Mouse (Mus musculus): ENCODE measurements around the gene Nhs.

The Nhs gene

DNA sequence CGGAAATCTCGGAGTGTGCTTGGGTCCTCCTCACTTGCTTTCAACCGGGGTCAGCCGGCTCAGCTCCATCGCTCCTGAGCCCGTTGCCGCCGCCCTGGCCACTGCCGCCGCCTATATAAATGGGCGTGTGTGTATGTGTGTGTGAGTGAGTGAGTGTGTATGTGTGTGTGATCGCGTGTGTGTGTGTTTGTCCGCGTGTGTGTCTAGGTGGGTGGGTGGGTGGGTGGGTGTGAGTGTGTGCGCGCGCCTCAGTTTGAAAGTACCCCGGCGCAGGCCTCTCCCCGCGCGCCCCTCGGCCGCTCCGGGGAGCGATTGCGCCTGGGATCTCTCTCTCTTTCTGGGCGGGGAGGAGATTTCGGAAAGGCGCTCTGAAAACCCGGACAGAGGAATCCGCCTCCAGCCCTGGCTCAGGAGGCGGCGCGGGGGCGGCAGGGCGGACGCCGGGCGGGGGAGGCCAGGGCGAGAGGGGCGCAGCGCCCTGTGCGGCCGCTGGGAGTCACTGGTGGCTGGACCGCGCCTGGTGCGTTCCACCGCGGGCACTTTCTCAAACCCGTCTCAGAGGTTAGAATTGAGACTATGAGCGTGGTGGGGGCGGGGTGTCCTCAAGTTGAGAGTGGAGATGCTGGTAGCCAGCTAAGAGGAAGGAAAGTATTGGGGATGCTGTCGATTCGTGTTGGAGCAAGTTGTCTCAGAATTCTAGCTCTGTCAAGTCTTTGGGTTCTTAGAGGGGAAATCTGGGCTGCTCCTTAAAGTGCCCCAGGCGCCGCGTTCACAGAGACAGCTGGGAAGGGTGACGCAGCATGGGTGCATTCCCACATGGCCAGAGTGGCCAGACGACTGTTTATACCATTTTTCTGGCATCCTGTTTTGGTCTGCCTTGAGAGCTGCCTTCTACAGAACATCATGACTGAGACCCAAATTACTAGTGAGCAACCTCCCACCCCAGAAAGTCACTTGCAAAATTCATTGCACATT is at the start of gene Nhs:
TSS of gene Nhs (minus strand) at position 94 of the 975 bp plus-strand sequence.
- DNase-seq (ENCODE audit: low spot score in 2 of 2): peak; percentile 15 to 70

DNA sequence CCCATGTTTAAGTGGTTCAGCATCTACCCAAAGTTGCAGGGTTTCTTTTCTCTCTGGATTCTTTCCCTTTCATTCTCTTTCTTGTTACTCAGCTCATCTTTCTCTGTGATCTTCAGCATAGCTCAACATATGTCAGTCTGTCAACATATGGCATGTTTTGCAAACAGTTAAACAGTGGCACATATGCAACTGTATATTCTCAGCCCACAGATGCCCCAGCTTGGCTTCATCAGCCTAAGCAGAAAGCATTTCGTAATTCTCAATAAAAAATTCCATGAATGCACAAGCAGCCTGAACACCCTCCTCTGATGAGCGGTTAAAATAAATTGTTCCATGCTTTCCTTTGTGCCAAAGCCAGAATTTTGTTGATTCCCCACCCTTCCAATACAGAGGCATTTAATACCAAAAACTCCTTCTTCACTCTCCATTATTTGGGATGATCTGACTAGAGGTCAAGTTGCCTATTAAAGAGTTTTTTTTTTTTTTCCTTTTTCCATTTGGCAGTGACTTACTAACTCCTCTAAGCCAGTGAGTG is 46.9 kb upstream of the Nhs start:
- DNase-seq (ENCODE audit: low spot score in 2 of 2): no peak

DNA sequence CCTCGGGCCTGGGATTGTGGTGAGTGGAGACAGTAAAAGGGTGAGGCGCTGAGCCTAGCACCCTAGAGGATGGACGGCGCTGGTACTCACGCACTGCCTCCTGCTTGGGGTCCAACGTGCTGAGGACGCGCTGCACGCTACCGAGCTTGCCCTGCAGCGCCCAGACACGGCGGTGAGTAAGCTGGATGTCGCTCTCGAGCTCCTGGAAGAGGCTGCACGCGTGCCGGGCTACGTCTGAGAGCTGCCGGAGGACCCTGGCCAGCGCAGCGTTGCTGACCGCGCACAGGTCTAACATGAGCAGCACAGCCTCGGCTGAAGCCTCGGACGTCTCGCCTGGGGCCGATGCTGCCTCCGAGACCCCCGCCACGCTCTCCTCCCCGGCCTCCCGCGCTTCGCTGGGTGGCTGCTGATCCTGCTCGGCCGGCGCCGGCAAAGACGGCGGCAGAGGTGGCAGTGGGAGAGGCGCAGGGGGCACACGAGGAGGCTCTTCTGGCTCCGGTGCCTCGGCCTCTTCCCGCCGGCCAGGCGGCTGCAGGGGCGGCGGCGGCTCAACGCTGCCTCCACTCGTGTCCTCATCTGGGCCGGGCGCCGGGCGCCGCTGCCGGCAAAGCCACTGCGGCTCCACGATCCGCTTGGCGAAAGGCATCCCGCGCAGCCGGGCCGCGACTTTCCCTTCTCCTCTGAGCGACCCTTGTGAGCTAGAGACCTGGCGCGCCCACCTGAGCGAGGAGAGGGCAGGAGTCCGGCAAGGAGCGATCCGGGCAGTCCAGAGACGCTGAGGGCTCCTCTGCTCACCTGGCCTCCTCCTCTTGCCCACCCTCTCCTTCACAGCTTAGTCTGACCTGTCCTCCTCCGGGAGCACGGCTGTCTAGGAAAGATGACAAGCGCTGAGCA is 540 bp downstream of the Nhs start:
- DNase-seq (ENCODE audit: low spot score in 2 of 2): peak in 1 of 2 experiments; percentile 61

DNA sequence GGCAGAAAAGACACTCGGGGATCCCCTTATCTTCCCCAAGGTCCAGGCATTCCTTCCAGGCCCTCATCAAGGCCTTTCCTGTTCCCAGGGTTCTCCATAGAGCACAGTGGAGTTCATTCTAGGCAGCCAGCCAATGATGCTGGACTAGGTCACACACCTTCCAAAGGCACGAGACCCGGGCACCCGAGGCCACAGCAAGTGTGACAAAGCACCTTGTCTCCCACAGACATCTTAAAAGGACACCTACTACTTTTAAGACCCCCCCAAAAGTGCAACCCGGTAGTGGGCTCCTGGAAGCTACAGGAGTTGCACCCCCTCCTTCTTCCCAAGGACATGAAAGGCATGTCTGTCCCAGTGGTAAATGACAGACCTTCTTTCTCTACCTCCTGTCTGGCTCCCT is 1.4 kb downstream of the Nhs start:
- no peak for DNase-seq (ENCODE audit: low spot score in 2 of 2)

DNA sequence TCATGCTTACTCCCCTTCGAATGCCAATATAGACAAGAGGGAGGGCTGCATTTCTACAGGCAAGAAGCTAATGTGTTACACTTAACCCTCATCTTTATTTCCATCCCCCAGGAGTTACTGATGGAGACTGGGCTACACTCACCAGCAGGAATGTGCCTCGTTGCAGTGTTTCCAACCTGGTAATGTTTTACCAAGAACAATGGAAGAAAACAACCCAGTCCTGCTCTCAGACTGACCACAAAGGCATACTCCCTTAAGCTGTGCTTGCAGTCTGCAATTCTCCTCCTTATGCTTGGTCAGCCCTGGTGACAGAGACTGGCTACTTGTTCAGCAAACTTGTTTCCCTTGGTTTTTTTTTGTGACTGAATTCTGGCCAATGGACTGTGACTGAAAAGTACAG is 21.7 kb downstream of the Nhs start:
- DNase-seq (ENCODE audit: low spot score in 2 of 2): no peak

DNA sequence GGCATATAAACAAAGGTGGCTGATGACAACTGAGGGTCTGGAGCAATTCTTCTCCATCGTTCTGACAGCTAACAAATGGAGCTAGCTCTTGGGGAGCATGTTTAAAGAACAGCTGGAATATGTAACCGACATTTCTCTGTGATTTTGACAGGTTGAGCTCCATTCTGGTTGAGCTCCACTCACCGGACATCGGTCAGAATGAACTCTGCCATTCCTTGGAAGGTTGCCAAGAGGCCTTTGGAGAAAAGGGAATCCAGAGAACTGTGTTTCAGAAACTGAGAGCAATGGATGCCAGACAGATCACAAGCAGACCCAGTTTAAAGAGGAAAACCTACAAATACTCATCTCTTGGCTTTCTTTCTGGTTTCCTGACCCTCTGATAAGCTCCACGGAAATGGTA is 46.3 kb downstream of the Nhs start:
- DNase-seq (ENCODE audit: low spot score in 2 of 2): no peak

DNA sequence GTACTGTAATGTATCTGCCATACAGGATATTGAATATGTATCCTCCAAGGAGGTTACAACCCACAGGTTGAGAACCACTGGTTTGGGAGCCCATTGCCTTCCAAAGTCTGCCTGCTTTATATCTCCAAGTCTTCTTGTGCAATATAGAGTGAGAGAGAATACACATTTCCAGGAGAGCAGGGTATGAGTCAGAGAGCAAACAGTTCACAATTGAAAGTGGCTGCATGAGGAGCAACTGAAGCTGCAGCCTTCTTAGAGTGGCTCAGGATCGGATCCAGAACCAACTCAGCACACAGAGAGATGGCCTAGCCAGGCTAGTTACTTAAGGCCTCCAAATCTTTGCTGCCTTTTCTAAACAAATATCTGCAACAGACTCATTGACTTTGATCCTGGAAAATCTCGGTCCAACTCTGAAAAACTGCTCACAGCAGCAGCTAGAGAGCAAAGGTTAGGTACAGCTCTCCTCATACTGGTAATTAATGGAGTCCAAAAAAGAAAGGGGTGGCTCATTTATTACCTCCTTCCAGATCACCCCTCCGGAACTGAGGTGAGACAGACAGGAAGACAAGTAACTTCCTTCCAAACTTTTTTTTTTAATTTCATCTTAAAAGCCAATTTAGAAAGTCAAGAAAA is 56.6 kb downstream of the Nhs start:
- DNase-seq (ENCODE audit: low spot score in 2 of 2): no peak

DNA sequence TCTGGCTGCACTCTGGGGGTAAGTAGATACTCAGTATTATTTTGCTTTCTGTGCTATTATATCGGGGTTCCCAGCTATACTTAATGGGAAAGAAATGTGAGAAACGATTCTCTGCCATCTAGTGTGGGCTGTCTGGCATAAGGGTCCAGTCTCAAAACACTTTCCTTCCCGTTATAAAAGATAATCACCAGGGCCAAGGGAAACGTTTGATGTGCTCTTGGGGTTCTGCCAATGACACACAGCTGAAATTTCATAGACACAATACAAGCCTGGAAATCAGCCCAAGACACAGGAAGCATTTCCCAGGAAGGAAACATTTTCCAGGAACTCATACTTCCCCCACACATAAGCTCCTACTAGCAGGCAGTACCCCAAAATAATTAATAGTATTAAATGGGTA is 61.2 kb downstream of the Nhs start:
- no peak for DNase-seq (ENCODE audit: low spot score in 2 of 2)

DNA sequence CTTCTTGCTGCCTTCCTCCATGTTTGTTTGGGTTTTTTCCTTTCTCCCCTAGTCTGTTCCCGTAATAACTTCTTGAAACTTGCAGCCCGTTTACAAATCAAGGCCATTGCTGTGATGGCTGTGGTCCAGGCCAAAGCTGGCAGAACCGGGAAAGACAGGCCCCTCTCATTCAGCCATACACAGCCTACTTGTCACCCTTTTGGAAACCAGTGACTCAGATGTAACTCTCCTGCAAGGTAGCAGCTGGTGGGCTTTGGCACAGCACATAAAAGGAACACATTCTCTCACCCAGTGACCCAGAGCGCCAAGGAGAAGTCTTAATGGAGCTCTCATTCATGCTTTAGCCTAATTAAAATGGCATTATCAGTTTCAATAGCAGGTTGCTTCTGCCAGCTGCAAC is 72.2 kb downstream of the Nhs start:
- no peak for DNase-seq (ENCODE audit: low spot score in 2 of 2)

DNA sequence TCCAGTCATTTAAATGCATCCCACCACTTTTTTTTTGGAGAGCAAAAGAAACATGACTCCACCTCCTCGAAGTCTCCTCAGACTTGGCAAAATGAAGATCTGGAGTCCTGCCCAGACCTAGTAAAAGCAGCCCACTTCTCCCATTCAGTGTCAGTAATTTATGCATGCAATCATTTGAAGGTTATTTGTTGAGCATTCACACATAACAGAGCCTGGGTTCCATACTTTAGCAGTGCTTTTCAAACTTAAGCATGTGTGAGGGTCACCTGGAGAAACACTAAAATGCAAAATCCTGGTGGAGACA is 73.7 kb downstream of the Nhs start:
- DNase-seq (ENCODE audit: low spot score in 2 of 2): no peak

DNA sequence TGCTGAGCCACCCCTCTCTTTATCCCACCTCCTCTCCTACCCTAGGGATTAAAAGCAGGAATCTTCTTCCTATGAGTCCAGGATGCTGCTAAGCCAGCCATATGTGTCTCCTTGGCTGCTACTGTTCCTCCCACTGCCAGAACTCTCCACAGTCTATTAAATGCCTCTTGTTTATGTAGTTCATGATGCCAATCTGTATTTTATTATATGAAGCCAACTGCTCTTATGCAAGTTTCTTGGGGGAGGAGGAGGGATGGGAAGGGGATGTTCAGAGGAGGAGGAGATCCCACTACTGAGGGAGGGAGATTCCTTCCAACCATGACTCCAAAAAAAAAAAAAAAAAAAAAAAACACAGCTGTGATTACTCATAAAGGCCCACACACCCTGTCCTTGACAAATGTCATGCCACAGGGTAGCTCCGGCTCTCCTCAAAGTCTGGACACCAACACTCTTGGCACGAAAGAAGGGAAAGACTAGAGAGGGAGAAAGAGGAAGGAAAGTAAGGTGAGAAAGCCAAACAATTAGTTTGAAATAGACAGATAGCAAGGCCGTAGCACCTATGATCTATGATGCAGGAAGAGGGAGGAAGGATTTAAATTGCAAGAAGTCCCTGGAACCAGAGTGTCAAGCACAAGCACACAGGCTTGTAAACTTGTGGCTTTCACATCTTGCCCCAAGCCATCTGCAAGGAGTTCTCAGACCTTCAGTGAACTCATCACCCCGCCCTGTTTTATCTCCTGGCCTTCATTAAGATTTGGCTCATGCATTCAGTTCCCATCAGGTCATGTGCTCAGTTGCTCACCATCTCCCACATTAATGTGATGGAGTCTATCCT is 74.3 kb downstream of the Nhs start:
- no peak for DNase-seq (ENCODE audit: low spot score in 2 of 2)

DNA sequence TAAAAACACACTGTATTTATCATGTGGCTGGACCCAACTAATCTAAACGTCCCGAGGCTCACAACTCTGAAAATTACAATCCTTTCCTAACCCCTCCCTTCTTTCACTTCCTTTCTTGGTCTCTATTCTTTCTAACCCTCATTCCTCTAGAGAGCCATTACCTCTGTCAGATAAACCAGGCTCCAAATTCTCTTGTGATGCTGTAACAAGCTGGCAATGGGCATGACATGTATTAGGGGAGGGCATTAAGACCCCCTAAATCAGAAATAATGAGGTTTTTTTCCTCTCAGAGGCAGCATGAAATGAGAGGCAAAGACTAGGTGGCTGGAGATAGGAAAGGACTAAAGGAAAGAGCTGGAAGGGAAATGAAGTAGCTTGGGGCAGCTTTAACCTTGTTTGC is 96.4 kb downstream of the Nhs start:
- DNase-seq (ENCODE audit: low spot score in 2 of 2): no peak

DNA sequence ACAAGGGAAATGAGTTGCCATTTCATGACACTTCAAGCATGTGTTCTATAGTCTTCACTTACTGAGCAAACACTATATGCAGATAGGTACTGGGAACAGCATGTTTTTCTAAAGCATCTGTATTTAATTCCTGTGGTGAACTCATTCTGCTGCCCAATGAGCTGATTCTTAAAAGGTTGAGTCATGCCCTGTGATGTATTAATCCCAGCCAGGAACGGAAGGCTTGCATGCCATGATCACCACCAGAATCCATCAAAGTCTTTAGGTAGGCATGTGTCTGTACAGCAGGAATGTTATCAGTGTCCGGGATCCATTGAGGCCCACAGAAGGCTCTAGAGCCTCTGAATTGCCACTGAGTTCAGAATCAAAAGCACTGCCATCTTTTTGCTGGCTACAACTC is 103.9 kb downstream of the Nhs start:
- no peak for DNase-seq (ENCODE audit: low spot score in 2 of 2)

DNA sequence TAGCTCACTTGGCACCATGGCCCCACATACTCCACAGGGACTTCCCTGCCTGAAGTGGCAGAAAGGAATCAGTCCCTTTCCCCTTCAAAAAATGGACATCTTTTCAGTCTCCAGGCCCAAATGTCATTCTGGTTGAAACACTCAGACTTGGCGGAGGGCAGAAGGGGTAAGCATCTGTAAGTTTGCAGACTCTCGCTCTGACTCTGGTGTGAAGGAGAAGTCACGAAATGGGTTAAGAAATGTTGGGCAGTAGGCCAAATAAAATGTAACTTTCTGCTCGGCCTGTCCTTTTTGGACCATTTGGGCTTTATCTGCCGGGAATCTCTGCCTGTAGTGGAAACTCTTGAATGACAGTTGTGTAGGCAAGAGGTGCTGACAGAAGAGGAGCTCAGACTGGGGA is 106.0 kb downstream of the Nhs start:
- DNase-seq (ENCODE audit: low spot score in 2 of 2): no peak

DNA sequence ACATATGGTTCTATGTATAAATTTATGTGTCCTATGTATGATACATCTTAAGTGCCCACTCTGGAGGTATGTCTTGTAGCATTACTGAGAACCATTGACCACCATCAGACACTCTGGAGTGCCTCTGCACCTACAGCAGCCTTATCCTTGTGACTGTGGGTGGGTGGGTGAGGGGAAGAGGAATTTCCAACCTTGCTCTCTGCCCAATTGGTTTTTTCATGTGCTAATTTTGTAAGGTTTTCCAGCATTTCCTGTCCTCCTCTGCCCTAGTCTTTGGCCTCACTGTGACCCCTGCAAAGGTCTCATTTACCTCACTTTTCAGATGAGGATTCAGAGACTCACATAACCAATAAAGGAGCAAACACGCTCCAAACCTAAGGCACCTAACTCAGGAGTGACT is 107.0 kb downstream of the Nhs start:
- no peak for DNase-seq (ENCODE audit: low spot score in 2 of 2)

DNA sequence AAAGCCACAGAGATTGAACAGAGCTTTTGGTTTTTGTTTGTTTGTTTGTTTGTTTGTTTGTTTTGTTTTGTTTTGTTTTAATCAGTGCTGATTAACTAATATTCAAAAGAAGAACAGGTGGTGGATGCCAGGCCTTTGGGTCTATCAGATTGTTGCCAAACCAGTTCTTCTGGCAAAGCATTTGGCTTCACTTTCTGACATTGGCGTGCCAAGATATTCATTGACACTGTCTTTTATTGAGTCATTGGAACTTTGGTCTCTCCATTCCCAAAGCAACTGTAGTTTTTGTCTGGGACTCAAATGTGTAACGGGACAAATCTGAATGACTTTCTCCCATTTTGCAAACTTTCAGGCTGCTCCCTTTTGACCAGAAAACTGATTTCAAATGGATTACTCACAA is 109.9 kb downstream of the Nhs start:
- DNase-seq (ENCODE audit: low spot score in 2 of 2): no peak

DNA sequence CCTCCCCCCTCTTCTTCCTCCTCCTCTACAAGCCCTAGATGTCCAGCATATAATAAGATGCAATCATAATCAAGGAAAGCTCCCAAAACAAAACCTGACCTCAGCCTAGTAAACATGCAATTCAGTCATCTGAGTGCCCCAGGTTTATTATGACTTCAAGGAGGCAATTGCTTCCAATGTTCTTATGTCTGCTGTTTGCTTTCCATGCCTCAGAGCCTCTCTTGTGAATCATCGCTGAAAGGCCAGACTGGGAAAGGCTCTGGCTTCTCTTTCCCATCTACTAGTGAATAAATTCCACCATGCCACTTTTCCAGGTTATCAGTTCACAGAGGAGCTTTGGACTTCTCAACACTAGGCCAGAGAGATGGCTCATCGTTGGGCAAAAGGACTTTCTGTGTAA is 114.0 kb downstream of the Nhs start:
- DNase-seq (ENCODE audit: low spot score in 2 of 2): no peak

DNA sequence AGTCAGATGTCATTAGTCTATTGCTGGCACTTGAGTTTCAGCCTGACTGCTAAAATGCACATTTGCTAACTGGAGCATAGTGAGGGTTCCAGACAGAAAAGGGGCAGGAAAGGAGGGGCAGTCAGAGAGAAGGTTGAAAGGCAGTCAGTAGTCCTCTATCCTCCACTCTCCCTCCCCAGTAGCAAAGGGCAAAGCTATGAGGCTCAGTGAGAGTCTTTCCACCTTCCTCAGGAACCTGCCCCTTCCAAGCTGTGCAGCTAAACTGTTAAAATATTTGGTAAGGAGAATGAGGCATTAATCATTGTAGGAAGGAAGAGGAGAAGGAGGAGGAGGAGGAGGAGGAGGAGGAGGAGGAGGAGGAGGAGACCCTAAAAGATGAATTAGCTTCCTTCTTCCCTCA is 115.4 kb downstream of the Nhs start:
- no peak for DNase-seq (ENCODE audit: low spot score in 2 of 2)

DNA sequence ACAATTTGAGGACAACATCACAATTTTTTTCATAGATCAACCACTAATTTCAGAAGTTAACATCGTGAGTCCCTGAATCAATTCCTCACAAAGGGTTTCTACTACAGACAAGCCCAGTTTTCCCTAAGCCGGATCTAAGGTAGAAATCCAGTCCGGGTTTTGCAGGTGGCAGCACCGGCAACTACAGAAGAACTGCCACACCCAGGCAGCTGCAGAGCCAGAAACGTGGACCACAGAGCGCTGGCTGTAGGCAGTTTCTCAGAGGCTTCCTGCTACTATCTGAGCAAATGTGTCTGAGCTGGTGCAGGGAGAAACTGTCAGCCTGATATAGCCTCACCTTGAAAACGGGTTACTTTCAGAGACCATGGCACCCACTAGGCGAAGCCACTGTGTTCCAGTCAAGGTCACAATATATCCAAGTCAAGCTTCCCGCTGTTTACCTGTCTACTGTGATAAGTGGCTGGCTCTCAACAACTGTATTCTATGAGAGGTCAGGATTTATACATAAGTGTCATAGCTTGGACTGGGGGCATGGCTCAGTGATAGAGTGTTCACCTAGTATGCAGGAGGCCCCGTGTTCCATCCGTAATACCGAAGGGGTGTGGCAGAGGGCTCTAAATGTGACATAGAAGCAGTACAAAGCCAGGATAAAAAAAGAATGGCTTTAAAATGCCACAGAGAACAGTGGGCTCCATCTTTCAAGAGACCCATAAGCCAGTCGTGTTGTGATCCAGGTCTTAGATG is 134.1 kb downstream of the Nhs start:
- DNase-seq (ENCODE audit: low spot score in 2 of 2): peak; percentile 14 to 68

DNA sequence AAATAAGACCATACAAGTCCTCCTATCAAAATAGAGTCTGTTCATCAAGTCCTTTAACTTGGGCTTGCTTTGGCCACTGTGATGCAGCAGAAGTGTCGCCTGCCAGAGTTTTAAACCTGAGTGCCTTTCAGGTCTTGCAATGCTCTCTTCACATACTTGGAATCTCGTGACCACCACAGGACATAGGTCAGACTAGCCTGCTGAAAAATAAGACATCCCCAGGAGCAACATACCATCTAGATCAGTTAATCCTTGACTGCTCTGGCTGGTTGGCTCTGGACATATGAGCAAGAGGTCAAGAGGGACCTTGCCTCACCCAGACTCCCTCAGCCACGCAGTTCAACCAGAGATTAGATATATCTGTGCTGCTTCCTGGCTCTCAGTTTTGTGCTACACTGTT is 137.8 kb downstream of the Nhs start:
- DNase-seq (ENCODE audit: low spot score in 2 of 2): no peak

Data from spleen, postnatal 4 days (tissue).